Comparison of ENCODE assay signal across 9 mouse cellular contexts in the genomic region with DNA sequence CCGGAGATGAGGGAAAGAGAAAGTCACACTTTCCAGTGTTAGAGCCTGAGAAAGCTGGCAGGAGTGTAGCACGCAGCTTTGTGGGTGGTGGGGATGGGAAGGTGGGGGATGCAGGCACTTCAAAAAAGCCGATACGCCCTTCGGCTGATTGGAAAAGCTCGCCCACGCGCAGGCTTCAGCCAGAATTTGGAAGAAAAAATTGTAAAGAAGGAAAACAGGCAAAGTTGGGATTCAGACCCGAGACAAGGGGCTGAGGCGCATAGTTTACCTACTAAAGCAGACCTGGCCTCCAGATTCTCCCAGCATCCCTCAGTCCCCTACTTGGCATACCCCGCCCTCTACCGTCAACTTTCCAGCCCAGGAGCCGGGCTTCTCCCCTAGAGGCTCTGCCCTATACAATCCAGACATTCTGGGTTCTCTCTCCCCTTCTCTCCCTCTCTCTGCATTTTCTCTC. TPM values are rescaled to one million over a fixed set of nuclear protein-coding genes. Genes with fewer than 3 reads are reported as not detected.
DNase-seq lines count a peak whose midpoint lies in the region; ATAC-seq and TF ChIP-seq lines count a peak whose summit lies in the region.
"Had no signal": no experiment of that assay in that cellular context is flagged by ENCODE, and none has a peak within 500 bp of the region (broad histone marks: within the 10 kb centered on the region; RNA-seq: fewer than 3 reads in every experiment).

No protein-coding gene starts in this region.

- ATAC-seq in kidney, embryonic 16.5 days (ENCODE audit: low FRiP score, low TSS enrichment) = peak; percentile 78; the same call in 1 of the 2 replicates
- ATAC-seq in forebrain, embryonic 11.5 days (replicated peaks; ENCODE audit: low FRiP score) = peak; percentile 84
- ATAC-seq in stomach, embryonic 16.5 days (ENCODE audit: insufficient read depth, low FRiP score) = peak; percentile 51; the same call in 1 of the 2 replicates

- no peak overlapping the region for H3K27ac ChIP-seq in kidney, embryonic 16.5 days (ENCODE audit: low read length)
- no peak overlapping the region for H3K27ac ChIP-seq in forebrain, embryonic 11.5 days (ENCODE audit: low read depth, low read length)
- H3K27ac ChIP-seq in layer of hippocampus, adult 2 months = peak overlapping the region; percentile 36; the same call in 1 of the 2 replicates
- no peak overlapping the region for H3K27ac ChIP-seq in stomach, embryonic 16.5 days (ENCODE audit: low read length)

- H3K27me3 ChIP-seq in kidney, embryonic 16.5 days (ENCODE audit: insufficient read depth, low read length) = no peaks in the 10 kb centered on the region
- H3K27me3 ChIP-seq in forebrain, embryonic 11.5 days (ENCODE audit: control insufficient read depth, insufficient read depth, low read length) = no peaks in the 10 kb centered on the region
- H3K27me3 ChIP-seq in stomach, embryonic 16.5 days (ENCODE audit: control insufficient read depth, insufficient read depth, low read length) = no peaks in the 10 kb centered on the region

- WGBS in kidney, embryonic 16.5 days = 4% methylated on average over 13 of the region's 13 CpGs
- WGBS in forebrain, embryonic 11.5 days = 3% methylated on average over 13 of the region's 13 CpGs
- 8% methylated on average over 13 of the region's 13 CpGs for WGBS in stomach, embryonic 16.5 days

- no peak for DNase-seq in kidney, postnatal 25 days
- DNase-seq in forebrain, embryonic 11.5 days (ENCODE audit: low spot score) = peak; percentile 70
- peak; percentile 33 to 38 for DNase-seq in layer of hippocampus, adult 2 months (ENCODE audit: low spot score in 2 of 2)
- peak; percentile 16 to 30 for DNase-seq in lung, postnatal 4 days
- DNase-seq in adrenal gland, adult (ENCODE audit: inconsistent age in 2 of 2, low spot score in 1 of 2) = no peak
- no peak for DNase-seq in gastrocnemius, postnatal 25 days

- H3K4me1 ChIP-seq in kidney, embryonic 16.5 days (ENCODE audit: insufficient read depth, low read length) = no peaks in the 10 kb centered on the region
- H3K4me1 ChIP-seq in forebrain, embryonic 11.5 days (replicated peaks; ENCODE audit: control insufficient read depth, insufficient read depth, low read length) = peaks cover 3% of the 10 kb centered on the region; the same call in 1 of the 2 replicates
- peaks cover 2% of the 10 kb centered on the region; the same call in 1 of the 2 replicates for H3K4me1 ChIP-seq in stomach, embryonic 16.5 days (ENCODE audit: control insufficient read depth, insufficient read depth, low read length)

- H3K4me3 ChIP-seq in kidney, embryonic 16.5 days (ENCODE audit: low read length) = peak overlapping the region; percentile 39
- H3K4me3 ChIP-seq in forebrain, embryonic 11.5 days (ENCODE audit: low read depth, low read length) = peak overlapping the region; percentile 21
- peak overlapping the region; percentile 38 for H3K4me3 ChIP-seq in layer of hippocampus, adult 2 months
- H3K4me3 ChIP-seq in stomach, embryonic 16.5 days (replicated peaks; ENCODE audit: low read length) = peak overlapping the region; percentile 37

- H3K9ac ChIP-seq in kidney, embryonic 16.5 days (replicated peaks; ENCODE audit: low read length) = peak overlapping the region; percentile 56
- peak overlapping the region; percentile 50 for H3K9ac ChIP-seq in forebrain, embryonic 11.5 days (ENCODE audit: low read length)
- H3K9ac ChIP-seq in stomach, embryonic 16.5 days (ENCODE audit: low read length) = peak overlapping the region; percentile 51

- peak overlapping the region; percentile 59 for H3K4me2 ChIP-seq in kidney, embryonic 16.5 days (replicated peaks; ENCODE audit: low read depth, low read length)
- peak overlapping the region; percentile 44 for H3K4me2 ChIP-seq in forebrain, embryonic 11.5 days (ENCODE audit: low read depth, low read length, severe bottlenecking)
- H3K4me2 ChIP-seq in stomach, embryonic 16.5 days (ENCODE audit: low read depth, low read length) = peak overlapping the region; percentile 56

- peaks cover 16% of the 10 kb centered on the region for H3K9me3 ChIP-seq in kidney, embryonic 16.5 days (ENCODE audit: low read length)
- peaks cover 3% of the 10 kb centered on the region; the same call in 1 of the 2 replicates for H3K9me3 ChIP-seq in forebrain, embryonic 11.5 days (ENCODE audit: control insufficient read depth, low read length)
- peaks cover 10% of the 10 kb centered on the region; the same call in 1 of the 2 replicates for H3K9me3 ChIP-seq in stomach, embryonic 16.5 days (replicated peaks; ENCODE audit: control insufficient read depth, low read length)

- no peak for TF ChIP-seq CTCF in layer of hippocampus, adult 2 months (conservative IDR thresholded peaks at IDR 0.05)

- no peaks in the 10 kb centered on the region for H3K36me3 ChIP-seq in kidney, embryonic 16.5 days (ENCODE audit: insufficient read depth, low read length)
- H3K36me3 ChIP-seq in forebrain, embryonic 11.5 days (ENCODE audit: control insufficient read depth, insufficient read depth, low read length) = no peaks in the 10 kb centered on the region
- no peaks in the 10 kb centered on the region for H3K36me3 ChIP-seq in stomach, embryonic 16.5 days (ENCODE audit: control insufficient read depth, insufficient read depth, low read length)

RNA-seq across cellular contexts. Expression of a gene that starts 8.0 kb away (rescaled TPM):
- 0.19 and 0.42 TPM in 2 replicates for polyA plus RNA-seq in kidney, embryonic 16.5 days (2015; fragmentation: Nextera tagmentation; extraction: Ambion mirVana)
- 0.23 TPM in 1 of 2 replicates, not detected in the other for polyA plus RNA-seq in forebrain, embryonic 11.5 days (2014; fragmentation: Nextera tagmentation; extraction: Ambion mirVana)
- not detected for total RNA-seq in layer of hippocampus, adult 2 months (2021)
- 0.15 TPM in 1 of 2 replicates, not detected in the other for polyA plus RNA-seq in stomach, embryonic 16.5 days (2015; fragmentation: Nextera tagmentation; extraction: Ambion mirVana)
- not detected for total RNA-seq in gastrocnemius, postnatal 25 days (2021)
- total RNA-seq: layer of hippocampus, adult 8-10 months had no signal

RNA-seq across cellular contexts. Expression of a gene that starts 9.2 kb away (rescaled TPM):
- 12.8 and 13.9 TPM in 2 replicates for polyA plus RNA-seq in kidney, embryonic 16.5 days (2015; fragmentation: Nextera tagmentation; extraction: Ambion mirVana)
- polyA plus RNA-seq in forebrain, embryonic 11.5 days (2014; fragmentation: Nextera tagmentation; extraction: Ambion mirVana) = 15.2 and 15.9 TPM in 2 replicates
- 10 to 100 TPM; 16.6 to 17.5 TPM for total RNA-seq in layer of hippocampus, adult 2 months (2021)
- polyA plus RNA-seq in stomach, embryonic 16.5 days (2015; fragmentation: Nextera tagmentation; extraction: Ambion mirVana) = 9.0 and 10.3 TPM in 2 replicates
- 1 to 10 TPM; 1.3 to 1.8 TPM for total RNA-seq in gastrocnemius, postnatal 25 days (2021)

RNA-seq across cellular contexts. Expression of a gene that starts 23.3 kb away (rescaled TPM):
- not detected in 2 replicates for polyA plus RNA-seq in kidney, embryonic 16.5 days (2015; fragmentation: Nextera tagmentation; extraction: Ambion mirVana)
- polyA plus RNA-seq in forebrain, embryonic 11.5 days (2014; fragmentation: Nextera tagmentation; extraction: Ambion mirVana) = not detected in 2 replicates
- total RNA-seq in layer of hippocampus, adult 2 months (2021) = not detected
- polyA plus RNA-seq in stomach, embryonic 16.5 days (2015; fragmentation: Nextera tagmentation; extraction: Ambion mirVana) = 11.6 and 36.4 TPM in 2 replicates
- not detected for total RNA-seq in gastrocnemius, postnatal 25 days (2021)
- total RNA-seq: layer of hippocampus, adult 8-10 months had no signal

RNA-seq across cellular contexts. Expression of a gene that starts 24.7 kb away (rescaled TPM):
- 43.5 and 44.0 TPM in 2 replicates for polyA plus RNA-seq in kidney, embryonic 16.5 days (2015; fragmentation: Nextera tagmentation; extraction: Ambion mirVana)
- polyA plus RNA-seq in forebrain, embryonic 11.5 days (2014; fragmentation: Nextera tagmentation; extraction: Ambion mirVana) = 43.4 and 48.7 TPM in 2 replicates
- total RNA-seq in layer of hippocampus, adult 2 months (2021) = 10 to 100 TPM; 21.6 to 24.2 TPM
- 31.4 and 32.2 TPM in 2 replicates for polyA plus RNA-seq in stomach, embryonic 16.5 days (2015; fragmentation: Nextera tagmentation; extraction: Ambion mirVana)
- 1 to 10 TPM; 2.9 to 3.2 TPM for total RNA-seq in gastrocnemius, postnatal 25 days (2021)

RNA-seq across cellular contexts. Expression of a gene that starts 44.4 kb away (rescaled TPM):
- 4.4 and 4.9 TPM in 2 replicates for polyA plus RNA-seq in kidney, embryonic 16.5 days (2015; fragmentation: Nextera tagmentation; extraction: Ambion mirVana)
- 3.5 and 4.1 TPM in 2 replicates for polyA plus RNA-seq in forebrain, embryonic 11.5 days (2014; fragmentation: Nextera tagmentation; extraction: Ambion mirVana)
- under 1 TPM; 0.64 to 0.67 TPM for total RNA-seq in layer of hippocampus, adult 2 months (2021)
- polyA plus RNA-seq in stomach, embryonic 16.5 days (2015; fragmentation: Nextera tagmentation; extraction: Ambion mirVana) = 7.4 and 8.5 TPM in 2 replicates
- under 1 TPM; 0.13 to 0.70 TPM for total RNA-seq in gastrocnemius, postnatal 25 days (2021)

Comparison
In these comparisons a context has a peak if more than half of its experiments do, and no peak if none do; other contexts are left out.
1. DNase-seq: peak in forebrain, embryonic 11.5 days (single experiment), layer of hippocampus, adult 2 months (2 of 2) and lung, postnatal 4 days (2 of 2); none in kidney, postnatal 25 days (0 of 2), adrenal gland, adult (0 of 2) and gastrocnemius, postnatal 25 days (single experiment).
2. RNA of a gene that starts 23.3 kb away (polyA plus RNA-seq): 11.6 to 36.4 TPM in stomach, embryonic 16.5 days; not detected in forebrain, embryonic 11.5 days and not detected in kidney, embryonic 16.5 days; every median in the first group is over 10 times any median in the second.
3. Peak in every context shown above with its lines, with median percentiles within 50 percentile points of each other: ATAC-seq, H3K4me2 ChIP-seq, H3K4me3 ChIP-seq and H3K9ac ChIP-seq.